Mouse (Mus musculus) cortical plate, adult 2 months (tissue): Measurements from ENCODE around the gene Atxn7l1.

Experiments used
- CTCF ChIP-seq: fragments of 200-500 bp; IDR thresholded peaks from 2 replicates; pipeline ENCODE4 v1.5.1; 2011; ENCODE audit warnings: mild to moderate bottlenecking, control low read depth, low read length; ENCODE audit not compliant: insufficient read depth; ENCODE audit errors: extremely low read depth
- POLR2A ChIP-seq: fragments of 200-500 bp; IDR thresholded peaks from 2 replicates; pipeline ENCODE4 v1.6.1; 2011; ENCODE audit warnings: mild to moderate bottlenecking, low read length, control low read depth; ENCODE audit not compliant: insufficient read depth; ENCODE audit errors: extremely low read depth

GRCm38 (mm10) chr12:33172926-33173325 is 25.4 kb downstream of the Atxn7l1 start:
- no peak for TF ChIP-seq CTCF
- no peak for TF ChIP-seq POLR2A
